Mouse (Mus musculus) liver, postnatal 0 days (tissue): ENCODE measurements around the gene Isg20.

ENCODE experiments used
- CTCF ChIP-seq: sonication (generic); IDR thresholded peaks from 2 replicates; pipeline ENCODE4 v1.5.1; 2016; ENCODE audit warnings: antibody characterized with exemption, low read depth
- EP300 ChIP-seq: IDR thresholded peaks from 2 replicates; pipeline ENCODE4 v1.6.1; 2016; ENCODE audit warnings: antibody characterized with exemption, low read depth, mild to moderate bottlenecking

DNA sequence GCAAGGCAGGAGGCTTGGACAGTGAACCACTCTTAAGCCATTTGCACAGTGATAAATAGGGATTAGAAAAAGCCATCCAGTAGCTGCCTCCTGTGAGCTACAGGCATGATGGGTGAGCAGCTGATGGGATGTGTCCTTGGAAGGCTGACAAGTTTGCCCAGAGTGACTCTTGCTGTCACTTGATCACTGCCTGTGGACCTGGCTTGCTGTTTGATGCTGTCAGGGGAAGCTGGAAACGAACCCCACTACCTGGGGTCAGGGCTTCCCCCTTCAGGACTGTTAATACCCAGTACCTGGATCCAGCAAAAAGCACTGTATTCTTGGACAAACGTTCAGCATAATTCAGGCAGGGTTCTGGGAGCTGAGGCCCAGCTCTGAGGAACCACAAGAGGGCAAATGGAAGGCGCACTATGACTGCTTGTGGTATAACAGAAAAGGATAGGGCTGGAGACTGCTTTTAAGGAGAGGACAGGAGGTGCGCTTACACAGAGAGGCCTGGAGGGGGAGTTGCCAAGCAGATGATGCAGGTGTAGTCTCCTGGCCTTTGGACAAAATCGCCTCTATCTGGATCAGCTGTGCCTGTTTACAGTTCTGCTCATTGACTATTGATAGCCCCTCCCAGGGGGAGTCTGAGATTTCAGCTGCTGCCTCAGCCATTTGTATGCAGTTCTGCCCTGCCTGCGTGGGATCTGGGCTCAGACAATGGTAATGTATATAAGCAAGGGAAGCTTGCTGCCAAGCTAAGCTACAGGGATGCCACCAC lies 2.7 kb upstream of the Isg20 start:
- TF ChIP-seq CTCF (peak; percentile 60), EP300 (no peak)
